Mouse (Mus musculus) cerebellum, adult 11-12 months (tissue): ENCODE results near the gene Mettl21c.
"Not testable (repeated sequence)": the region's sequence is repeated elsewhere in the genome, so short reads cannot be mapped to it uniquely, and the experiment has no call there.

Source experiments
- DNase-seq: peaks from one replicate; pipeline ENCODE4 v3.0.0; 2022

Gene Mettl21c

DNA sequence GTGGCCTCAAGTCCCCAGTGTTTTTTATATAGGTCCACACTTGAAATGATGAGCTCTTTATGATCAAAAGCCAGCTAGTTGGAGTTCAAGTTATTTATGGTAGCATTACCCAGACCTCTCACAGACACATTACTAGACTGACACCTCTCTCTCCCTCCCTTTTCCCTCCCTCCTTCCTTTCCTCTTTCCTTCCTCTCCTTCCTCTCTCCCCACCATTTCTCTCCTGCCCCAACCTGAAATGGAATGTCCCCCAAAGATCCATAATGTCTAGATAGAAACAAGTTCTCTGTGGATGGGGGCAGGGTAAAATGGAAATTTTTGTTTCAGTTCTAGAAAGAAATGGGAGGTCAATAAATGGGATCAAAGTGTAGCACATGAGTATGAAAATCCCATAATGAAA lies at the start of gene Mettl21c:
TSS of gene Mettl21c (minus strand) at position 101 of the 400 bp plus-strand sequence.
- no peak for DNase-seq

DNA sequence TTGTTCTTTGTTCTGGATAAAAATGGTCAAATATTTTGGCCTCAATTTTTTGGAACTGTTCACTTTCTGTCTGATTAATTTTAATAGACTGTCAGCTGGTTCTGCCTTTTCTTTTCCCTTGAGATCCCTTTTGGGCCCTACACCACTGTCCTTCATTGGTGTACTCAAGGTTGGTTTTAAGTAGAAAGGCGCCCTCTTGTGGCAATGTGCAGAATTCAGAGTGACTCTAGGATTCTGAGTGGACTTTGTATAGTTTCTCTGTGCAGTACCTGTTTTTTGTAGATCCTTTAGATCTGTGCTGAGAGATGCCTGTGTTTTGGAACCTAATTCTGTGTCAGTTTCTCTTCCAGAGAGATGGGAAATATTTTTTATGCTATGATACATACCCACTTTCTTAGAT lies 44.8 kb upstream of the Mettl21c start:
- no peak for DNase-seq

DNA sequence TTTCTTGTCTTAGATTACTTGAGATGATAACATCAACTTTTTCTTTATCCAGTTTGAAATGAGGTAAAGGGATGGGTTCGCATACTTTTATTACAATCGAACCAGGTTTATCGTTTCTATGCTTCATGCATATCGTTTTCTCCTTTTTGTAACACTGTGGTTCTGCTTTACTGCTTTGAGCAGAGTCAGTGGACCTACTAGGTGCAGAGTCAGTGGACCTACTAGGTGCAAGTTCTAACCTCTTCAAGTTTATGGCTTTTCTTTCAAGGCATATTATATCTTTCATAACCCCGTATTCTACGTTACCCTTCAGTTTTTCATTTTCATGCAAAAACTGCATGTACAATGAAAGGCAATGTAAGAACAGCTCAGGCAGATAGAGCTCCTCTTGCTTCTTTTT lies 43.6 kb upstream of the Mettl21c start:
- DNase-seq, result no peak

DNA sequence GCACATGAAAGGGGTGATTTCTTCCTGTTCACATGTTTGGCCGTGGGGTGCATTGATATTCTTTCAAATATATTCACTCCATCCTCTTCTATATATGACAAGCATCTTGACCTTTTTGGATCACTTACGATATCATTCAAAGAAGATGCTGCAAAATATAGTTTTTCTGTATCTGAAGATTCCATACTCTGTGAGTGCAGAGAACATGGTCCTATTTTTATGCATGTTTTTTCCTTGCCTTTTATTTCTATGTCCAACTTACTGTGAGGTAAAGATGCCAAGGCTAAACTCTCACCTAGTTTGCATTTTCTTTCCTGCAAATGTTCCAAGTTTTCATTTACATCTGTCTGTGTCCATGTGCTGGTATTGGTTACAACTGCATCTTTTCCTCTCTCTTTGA lies 42.0 kb upstream of the Mettl21c start, which contains the start of gene Gm8251:
TSS of gene Gm8251 (minus strand) at position 101 of the 400 bp plus-strand sequence.
- DNase-seq, result no peak

DNA sequence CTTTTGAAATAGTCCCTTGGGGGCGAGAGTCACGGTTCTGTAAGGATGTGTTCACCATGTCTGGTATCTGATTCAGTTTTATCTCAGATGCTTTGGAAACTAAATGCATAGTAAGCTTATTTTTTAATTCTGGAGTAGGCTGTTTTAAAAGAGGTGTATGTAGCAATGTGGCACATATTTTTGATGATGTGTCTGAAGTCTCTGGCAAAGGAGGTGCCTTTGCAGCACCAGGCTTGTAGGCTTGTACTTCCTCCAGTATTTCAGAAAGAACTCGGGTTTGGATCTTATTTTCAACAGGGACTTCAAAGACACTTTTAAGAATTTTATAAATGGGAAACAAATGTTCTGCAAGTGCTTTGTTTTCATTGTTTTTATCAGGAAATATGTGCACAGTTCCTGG lies 38.0 kb upstream of the Mettl21c start:
- no peak for DNase-seq

DNA sequence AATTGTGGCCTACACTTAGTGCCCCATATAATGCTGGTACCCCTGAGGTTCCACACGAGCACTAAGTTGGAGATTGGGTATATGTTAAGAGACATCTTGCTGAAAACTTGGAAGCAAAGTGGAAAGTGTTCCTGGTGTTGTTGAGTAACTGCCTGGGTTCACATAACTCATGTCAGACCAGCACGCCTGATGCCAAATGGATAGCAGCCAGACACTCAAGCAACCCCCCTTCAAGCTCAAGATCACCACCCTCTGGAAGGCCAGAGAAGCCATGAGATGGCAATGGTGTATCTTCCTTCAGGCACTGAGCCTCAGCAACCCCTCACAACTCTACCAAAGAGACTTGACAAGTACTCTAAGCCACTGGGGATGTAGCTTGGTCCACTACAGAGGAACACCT lies 26.7 kb upstream of the Mettl21c start:
- no peak for DNase-seq

DNA sequence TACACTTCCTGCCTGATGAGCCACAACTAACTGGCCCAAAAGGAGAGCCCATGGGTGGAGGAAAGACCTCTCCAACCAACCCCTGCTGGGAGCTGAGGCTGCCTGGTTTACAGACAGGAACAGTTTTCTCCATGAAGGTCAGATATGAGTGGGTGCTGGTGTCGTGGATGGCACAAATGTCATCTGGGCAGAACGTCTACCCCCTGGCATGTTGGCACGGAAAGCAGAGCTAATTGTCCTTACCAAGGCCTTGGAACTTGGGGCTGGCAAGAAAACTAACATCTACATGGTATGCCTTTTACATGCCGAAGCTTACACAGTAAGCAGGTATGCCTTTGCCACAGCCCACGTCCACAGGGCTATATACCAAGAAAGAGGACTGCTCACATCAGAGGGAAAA lies 25.9 kb upstream of the Mettl21c start:
- DNase-seq, result not testable (repeated sequence)

DNA sequence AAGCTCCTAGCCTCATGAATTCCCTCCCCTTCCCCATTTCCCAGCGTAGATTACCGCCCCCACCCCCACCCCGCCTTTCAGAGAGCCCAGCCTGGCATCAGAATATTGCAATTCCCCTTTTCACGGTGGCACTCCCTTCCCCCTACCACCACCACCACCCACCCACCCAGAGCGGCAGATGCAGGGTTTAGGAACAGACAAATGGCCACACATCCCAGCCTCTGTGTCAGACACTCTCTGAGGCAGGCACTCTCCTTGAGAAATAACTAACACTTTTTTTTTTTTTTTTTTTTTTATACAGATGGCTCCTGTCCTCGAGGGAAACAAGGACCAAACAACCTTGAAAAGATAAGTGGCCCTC lies 22.7 kb upstream of the Mettl21c start:
- DNase-seq, result no peak

DNA sequence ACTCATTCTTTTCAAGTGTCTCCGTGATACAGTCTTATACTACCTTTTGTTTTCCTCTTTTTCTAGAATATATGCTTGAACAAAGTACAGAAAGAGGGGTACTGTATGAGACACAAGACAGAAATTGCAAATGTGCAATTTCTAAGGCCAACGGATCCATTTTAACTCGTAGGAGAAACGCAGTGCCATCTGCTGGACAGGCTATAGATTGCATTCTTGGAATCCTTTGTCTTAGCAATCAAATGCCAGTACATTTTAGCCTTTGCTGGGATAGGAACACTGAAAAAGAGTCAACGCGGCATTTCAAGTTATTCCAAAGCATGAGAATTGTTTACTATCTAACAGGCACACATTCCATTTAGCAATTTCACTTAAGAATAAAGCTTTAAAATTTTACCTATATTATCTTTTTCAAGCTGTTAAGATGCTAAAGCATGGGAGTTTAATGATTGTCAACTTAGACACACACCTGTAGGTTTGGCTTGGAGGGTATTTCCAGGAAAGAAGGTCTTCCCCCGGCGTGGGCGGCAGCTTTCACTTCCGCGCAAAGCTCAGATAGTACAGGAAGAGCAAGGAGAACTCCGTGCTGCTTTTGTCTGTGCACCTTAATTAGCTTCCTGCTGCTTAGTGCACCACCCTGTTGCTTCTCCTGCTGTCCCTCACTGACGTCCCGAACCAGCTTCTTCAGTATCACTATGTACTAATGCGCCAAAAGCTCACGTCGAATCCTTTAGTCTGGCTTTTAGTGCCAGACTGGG lies 22.1 kb upstream of the Mettl21c start:
- DNase-seq, result peak; percentile 12

DNA sequence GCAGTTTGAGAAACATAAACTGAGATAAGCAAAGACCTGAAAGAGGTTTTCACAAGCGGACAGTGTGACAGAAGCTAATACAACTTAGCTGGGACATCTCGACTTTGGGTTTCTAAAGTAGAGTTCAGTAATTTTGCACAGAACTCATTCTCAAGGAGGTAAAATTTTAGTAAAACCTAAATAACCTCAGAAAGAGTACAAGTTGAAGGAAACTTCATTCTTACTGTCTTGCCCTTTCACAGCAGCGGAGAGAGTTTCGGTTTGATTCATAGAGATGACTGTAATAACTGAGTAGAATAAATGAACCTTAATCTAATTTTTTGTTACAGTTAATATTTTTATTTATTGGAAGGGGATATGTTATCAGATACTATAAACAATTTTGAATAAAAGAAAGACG lies 13.1 kb upstream of the Mettl21c start:
- DNase-seq, result no peak

DNA sequence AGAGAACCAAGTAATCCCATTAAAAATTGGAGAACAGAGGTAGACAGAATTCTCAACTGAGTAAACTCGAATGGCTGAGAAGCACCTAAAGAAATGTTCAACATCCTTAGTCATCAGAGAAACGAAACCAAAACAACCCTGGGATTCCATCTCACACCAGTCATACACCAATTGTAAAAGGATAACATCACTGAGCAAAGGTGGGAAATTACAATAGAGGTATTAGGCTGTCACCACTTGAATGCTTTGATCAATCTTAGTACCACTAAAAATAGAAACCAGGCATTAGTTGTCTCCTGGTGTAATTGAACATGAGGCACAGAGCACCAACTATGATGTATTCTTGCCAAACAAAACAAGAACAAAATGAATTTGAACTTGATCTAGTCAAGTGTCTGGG lies 12.4 kb upstream of the Mettl21c start:
- DNase-seq, result no peak

DNA sequence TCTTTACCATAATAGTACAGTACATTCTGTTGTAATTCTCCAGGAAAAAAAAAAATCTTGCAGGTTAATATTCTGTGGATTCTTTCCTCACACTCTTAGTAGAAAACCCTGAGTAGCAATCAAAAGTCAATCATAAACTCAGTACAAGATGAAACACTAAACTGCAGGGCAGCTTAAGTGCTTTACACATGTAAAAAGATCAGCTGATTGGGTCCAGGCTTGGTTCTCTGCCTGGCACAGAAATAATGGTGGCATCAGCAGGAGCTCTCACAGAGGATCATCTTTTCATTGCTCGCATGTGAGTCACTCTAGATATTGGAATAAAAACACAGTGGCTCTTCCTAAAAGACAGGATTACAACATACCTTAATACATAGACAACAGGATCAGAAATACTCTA lies 7.8 kb upstream of the Mettl21c start:
- no peak for DNase-seq

DNA sequence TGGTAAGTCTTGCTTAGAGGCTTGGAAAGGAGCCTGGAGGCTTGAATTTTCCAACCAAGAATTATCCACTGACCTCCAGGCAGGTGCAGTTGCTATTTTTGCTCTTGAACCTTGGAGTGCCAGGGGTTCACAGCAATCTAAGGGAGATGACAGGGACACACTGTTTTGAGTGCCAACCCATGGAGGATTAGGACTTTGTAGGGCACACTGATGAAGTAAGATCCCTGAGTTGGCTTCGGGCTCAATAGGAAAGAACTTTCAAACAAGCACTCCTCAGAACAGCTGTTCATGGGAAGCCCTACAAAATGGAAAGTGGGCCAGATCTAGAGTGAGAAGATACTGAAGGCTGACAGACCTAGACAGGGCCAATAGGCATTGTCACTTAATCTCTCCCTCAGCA lies 2.8 kb upstream of the Mettl21c start:
- DNase-seq, result no peak

DNA sequence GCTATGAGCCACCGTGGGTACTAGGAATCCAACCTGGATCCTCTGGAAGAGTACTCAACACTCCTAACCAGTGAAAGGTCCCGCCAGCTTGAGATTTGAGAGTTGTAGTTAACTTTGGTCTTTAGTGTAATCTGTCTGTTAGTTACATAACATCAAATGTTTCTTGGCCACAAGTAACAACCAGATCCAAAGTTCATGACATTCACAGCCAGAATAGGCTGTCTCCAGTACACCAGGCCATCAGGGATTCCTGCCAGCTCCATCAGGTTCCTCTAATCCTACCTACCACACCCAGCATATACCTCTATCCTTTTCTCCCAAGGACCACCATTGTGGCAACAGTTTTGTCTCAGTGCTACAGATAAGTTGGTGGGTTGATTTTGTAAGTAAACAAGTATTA lies 4.3 kb downstream of the Mettl21c start:
- DNase-seq, result no peak

DNA sequence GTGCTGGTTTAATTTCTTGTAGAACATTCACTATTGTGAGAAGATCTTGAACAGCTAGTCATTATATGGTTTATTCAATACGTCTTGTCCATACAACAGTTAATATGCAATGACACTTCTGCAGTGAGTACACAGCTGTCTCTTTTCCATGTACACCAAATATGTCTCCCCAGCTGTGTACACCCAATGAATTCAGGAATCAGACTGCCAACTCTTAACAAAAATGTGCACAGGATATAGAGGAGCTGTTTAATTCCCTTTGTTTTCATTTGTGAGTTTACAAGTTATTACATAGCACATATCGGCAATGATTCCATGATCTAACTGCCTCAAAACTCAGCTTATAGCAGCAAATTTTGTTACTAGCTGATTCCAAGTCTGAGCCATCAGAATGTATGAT lies 15.3 kb downstream of the Mettl21c start:
- DNase-seq, result no peak

DNA sequence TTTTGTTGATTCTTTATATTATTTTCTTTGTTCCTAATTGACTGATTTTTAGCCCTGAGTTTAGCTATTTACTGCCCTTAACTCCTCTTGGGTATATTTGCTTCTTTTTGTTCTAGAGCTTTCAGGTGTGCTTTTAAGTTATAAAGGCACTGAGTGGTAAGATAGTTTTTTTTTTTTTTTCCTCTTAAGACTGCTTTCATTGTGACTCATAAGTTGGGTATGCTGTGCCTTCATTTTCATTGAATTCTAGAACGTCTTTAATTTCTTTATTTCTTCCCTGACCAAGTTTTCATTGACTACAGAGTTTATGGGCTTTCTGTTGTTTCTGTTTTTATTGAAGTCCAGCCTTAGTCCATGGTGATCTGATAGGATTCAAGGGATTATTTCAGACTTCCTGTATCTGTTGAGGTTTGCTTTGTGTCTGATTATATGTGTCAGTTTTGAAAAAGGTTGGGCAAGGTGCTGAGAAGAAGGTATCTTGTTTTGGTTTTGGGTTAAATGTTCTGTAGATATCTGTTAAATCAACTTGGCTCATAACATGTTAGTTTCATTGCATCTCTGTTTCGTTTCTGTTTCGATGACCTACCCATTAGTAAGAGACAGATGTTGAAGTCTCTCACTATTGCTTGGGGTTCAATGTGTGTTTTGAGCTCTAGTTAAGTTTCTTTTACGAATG lies 22.8 kb downstream of the Mettl21c start:
- no peak for DNase-seq

DNA sequence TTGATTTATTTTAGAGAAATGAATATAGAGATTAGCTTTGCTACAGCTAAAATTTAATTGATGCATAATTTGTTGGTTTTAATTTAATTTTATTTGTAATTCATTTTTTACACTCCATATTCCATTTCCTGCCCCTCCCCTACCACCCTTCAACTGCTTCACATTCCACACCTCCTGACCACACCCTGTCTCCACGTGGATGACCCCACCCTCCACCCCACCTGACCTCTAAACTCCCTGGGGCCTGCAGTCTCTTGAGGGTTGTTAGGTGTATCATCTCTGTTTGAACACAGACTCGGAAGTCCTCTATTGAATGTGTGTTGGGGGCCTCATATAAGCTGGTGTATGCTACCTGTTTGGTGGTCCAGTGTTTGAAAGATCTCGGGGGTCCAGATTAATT lies 48.7 kb downstream of the Mettl21c start:
- DNase-seq, result no peak

DNA sequence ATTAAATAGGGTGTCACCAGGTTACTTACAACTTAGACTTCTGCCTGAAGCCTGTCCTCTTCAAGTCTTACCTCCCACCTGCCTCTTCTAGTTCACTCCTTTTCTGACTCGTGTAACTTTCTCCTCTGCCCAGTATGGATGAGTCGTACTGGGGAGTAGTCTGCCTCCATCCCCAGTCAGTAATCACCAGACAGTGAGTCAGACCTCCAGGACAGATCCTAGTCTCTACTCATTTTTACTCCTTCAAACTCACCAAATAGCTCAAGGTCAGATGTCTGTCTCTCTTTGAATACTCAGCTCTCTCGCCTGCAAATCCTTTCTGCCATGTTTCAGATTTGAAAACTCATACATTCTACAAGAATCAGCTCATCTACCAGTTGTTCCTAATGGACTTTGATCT lies 50.5 kb downstream of the Mettl21c start:
- no peak for DNase-seq

DNA sequence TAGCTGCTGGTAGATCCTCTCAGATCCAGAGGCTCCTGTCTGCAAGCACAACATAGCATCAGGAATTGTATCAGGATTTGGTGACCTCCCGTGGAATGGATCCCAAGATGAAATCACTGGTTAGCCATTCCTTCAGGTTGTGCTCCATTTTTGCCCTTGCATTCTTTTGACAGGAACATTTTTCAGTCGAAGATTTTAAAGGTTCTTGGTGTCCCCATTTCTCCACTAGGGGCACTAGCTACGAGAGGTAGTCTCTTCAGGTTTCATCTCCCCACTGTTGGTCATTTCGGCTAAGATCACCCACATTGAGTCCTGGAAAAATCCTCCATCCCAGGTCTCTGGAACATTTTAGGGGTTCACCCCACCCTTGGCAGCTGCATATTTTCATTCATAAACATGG lies 53.1 kb downstream of the Mettl21c start:
- DNase-seq, result no peak

DNA sequence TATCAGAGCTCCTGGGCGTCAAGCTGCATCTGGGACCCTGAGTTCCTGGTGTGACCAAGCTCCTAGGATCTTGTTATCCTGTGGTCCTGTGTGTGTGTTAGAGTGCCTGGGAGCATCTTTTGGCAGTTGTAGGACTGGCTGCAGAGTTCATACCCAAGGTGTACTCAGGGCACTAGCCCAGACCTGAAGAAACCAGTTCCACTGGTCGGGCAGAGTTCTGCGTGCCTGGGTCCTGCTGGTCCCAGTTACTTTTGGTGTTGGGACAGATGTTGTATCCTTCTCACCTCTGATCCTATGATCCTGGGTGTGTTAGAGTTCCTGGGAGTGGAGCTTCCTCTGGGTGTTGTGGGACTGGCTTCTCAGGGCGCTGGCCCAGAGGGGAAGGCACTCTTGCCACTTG lies 55.5 kb downstream of the Mettl21c start:
- no peak for DNase-seq
